Mouse (Mus musculus): ENCODE data around the gene Git1.

DNA sequence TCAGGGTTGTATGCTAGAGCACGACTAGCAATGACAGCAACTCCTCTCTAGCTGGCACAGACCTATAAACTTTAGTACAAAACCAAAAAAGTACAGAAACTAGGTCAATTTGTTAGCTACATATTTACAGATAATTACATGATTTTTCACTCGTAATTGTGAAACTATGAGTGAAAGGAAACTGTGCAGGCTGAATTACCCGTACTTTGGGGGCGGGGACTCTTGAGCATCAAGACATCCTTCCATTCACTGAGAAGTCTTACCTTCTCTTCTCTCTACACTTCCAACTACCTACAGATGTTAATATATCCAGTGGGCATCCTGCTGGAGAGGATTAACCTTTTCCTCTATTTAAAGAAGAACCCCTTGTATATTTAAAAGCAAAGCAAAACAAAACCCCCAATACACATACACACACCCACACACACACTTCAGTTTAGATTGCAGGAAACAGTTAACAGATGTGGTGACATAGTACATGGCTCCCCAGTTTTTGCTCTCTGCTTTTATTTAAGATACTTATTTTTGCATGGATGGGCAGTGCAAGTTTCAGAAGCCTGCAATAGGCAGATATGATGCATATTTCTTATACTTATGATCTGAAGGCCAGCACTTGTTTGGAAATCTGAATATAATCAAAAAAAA, 39.0 kb downstream of the Git1 start:
- TF ChIP-seq CTCF (conservative IDR thresholded peaks at IDR 0.05 in 1 of 2, IDR thresholded peaks at IDR 0.05 in 1 of 2; ENCODE audit: low read depth in 2 of 2, low read length in 2 of 2): no peak
- no peak for TF ChIP-seq SIN3A (IDR thresholded peaks at IDR 0.05; ENCODE audit: low read length)
- no peak for TF ChIP-seq CHD2 (IDR thresholded peaks at IDR 0.05; ENCODE audit: low read length)
- TF ChIP-seq NELFE (IDR thresholded peaks at IDR 0.05; ENCODE audit: low read depth, low read length): no peak
- no peak for TF ChIP-seq EP300 (IDR thresholded peaks at IDR 0.05; ENCODE audit: low read length)
- no peak for TF ChIP-seq MAZ (IDR thresholded peaks at IDR 0.05; ENCODE audit: low read depth, low read length)
- no peak for TF ChIP-seq MAX (IDR thresholded peaks at IDR 0.05; ENCODE audit: low read length)
- TF ChIP-seq ZNF384 (IDR thresholded peaks at IDR 0.05; ENCODE audit: low read depth, low read length): no peak
- no peak for TF ChIP-seq POLR2AphosphoS2 (IDR thresholded peaks at IDR 0.05; ENCODE audit: low read depth, low read length)
- TF ChIP-seq TCF12 (IDR thresholded peaks at IDR 0.05; ENCODE audit: low read depth, low read length): no peak

All from CH12.LX (cell line).